Mouse (Mus musculus): ENCODE measurements around the gene Camk2d. TPM values are rescaled to one million over a fixed set of nuclear protein-coding genes. Genes with fewer than 3 reads are reported as not detected.

Camk2d gene
- polyA plus RNA-seq, 1 experiment from 2014 or later, result 42.6 TPM

DNA sequence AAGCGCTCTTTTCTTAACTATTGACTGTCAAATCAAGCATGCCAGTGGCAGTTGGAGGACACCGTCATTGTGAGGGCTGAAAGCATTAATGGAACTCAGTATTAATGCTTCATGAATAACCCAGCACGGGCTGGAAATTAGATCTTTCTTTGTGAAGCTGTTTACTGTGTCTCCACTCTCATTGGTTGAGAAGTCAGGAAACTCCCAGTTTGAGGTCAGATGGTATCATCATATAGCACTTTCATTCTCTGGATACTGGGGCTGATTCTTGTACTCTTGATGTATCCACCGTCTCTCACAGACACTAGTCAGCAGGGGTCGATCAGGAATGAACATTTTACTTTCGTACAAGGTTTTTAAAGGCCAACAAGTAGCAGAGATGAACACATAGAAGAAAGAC lies 54.6 kb downstream of the Camk2d start:
- H3K4me1 ChIP-seq (replicated peaks; ENCODE audit: control insufficient read depth, insufficient read depth, low read length), result no peaks in the 10 kb centered on the region
- no peak for ATAC-seq
- WGBS, result 83% methylated on average over 6 of the region's 6 CpGs
- no peaks in the 10 kb centered on the region for H3K9me3 ChIP-seq (ENCODE audit: control insufficient read depth)
- no peak overlapping the region for H3K27ac ChIP-seq (ENCODE audit: low read depth, low read length)
- no peak overlapping the region for H3K4me3 ChIP-seq (ENCODE audit: low read depth, low read length)
- no peaks in the 10 kb centered on the region for H3K27me3 ChIP-seq (replicated peaks; ENCODE audit: control insufficient read depth, insufficient read depth, low read length)
- H3K9ac ChIP-seq (ENCODE audit: low read depth, low read length), result no peak overlapping the region
- H3K36me3 ChIP-seq (ENCODE audit: control insufficient read depth, insufficient read depth), result no peaks in the 10 kb centered on the region
- TF ChIP-seq CTCF (IDR thresholded peaks at IDR 0.05; ENCODE audit: low read depth), result no peak
- H3K4me2 ChIP-seq (replicated peaks; ENCODE audit: low read depth), result no peak overlapping the region

DNA sequence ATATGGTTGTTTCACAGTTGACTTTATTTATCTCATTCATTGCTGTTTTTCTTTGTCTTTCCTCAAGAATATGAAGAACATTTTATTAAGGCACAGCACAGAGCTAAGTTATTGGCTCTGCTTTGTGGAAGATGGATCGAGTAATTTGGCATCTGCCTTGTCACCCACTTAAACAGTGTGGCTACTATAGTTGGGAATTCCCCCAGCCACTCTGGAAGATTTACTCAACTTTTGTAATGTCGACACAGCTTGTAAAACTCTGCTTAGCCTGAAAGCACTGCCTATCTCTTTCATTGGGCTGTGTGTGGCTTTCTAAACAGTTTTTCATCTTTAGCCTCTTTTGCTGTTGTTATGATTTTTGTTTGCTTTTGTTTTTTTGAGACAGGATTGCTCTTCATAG lies 56.3 kb downstream of the Camk2d start:
- no peak overlapping the region for H3K4me2 ChIP-seq (replicated peaks; ENCODE audit: low read depth)
- H3K27me3 ChIP-seq (replicated peaks; ENCODE audit: control insufficient read depth, insufficient read depth, low read length), result no peaks in the 10 kb centered on the region
- no peaks in the 10 kb centered on the region for H3K4me1 ChIP-seq (replicated peaks; ENCODE audit: control insufficient read depth, insufficient read depth, low read length)
- 42% methylated on average over 2 of the region's 2 CpGs for WGBS
- H3K9me3 ChIP-seq (ENCODE audit: control insufficient read depth), result no peaks in the 10 kb centered on the region
- H3K27ac ChIP-seq (ENCODE audit: low read depth, low read length), result no peak overlapping the region
- H3K36me3 ChIP-seq (ENCODE audit: control insufficient read depth, insufficient read depth), result no peaks in the 10 kb centered on the region
- H3K9ac ChIP-seq (ENCODE audit: low read depth, low read length), result no peak overlapping the region
- no peak overlapping the region for H3K4me3 ChIP-seq (ENCODE audit: low read depth, low read length)
- ATAC-seq, result no peak
- no peak for TF ChIP-seq CTCF (IDR thresholded peaks at IDR 0.05; ENCODE audit: low read depth)

DNA sequence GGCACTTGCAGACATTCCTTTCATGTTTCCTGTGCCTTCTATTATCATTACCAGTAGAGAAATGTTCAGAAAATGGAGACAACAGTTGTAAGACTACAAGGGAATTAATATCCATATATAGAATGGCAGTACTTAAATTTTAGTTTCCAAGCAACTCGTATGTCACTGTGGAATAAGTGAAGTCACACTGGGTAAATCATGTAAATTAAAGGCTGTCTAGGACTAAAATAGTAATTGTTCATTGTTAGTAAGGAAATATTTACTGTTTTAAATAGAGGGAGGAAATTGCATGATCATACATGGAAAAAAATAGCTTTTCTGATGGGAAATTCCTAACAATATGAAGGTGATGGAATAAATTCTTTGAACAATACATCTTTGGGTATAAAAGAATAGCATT lies 57.0 kb downstream of the Camk2d start:
- Histone ChIP-seq H3K9ac (ENCODE audit: low read depth, low read length) (no peak overlapping the region), H3K27me3 (replicated peaks; ENCODE audit: control insufficient read depth, insufficient read depth, low read length) (no peaks in the 10 kb centered on the region), H3K4me1 (replicated peaks; ENCODE audit: control insufficient read depth, insufficient read depth, low read length) (no peaks in the 10 kb centered on the region), H3K27ac (ENCODE audit: low read depth, low read length) (no peak overlapping the region), H3K4me2 (replicated peaks; ENCODE audit: low read depth) (no peak overlapping the region), H3K4me3 (ENCODE audit: low read depth, low read length) (no peak overlapping the region), H3K36me3 (ENCODE audit: control insufficient read depth, insufficient read depth) (no peaks in the 10 kb centered on the region), H3K9me3 (ENCODE audit: control insufficient read depth) (no peaks in the 10 kb centered on the region)
- TF ChIP-seq CTCF (IDR thresholded peaks at IDR 0.05; ENCODE audit: low read depth), result no peak
- WGBS, result 66% methylated on average over 1 of the region's 1 CpGs
- no peak for ATAC-seq

DNA sequence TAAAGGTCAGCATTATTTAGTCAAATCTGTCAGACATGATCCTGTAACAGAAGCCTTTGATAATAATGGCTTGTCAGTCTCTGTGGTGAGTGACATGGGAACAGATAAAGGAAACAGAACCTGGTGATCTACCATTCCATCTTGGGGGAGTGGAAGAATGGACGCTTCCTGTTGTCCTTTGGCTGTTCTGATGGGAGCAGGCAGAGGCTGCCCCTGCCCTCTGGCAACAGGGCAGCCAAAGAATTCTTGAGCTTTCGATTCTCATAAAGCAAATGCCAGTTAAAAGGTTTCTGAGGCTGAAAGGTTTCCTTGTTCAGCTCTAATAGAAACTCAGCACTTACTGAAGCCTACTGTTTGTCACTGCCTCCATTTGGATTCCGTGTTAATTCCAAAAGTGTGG lies 60.1 kb downstream of the Camk2d start:
- H3K27me3 ChIP-seq (replicated peaks; ENCODE audit: control insufficient read depth, insufficient read depth, low read length), result no peaks in the 10 kb centered on the region
- no peaks in the 10 kb centered on the region for H3K9me3 ChIP-seq (ENCODE audit: control insufficient read depth)
- 74% methylated on average over 3 of the region's 3 CpGs for WGBS
- H3K4me2 ChIP-seq (replicated peaks; ENCODE audit: low read depth), result no peak overlapping the region
- ATAC-seq, result no peak
- no peaks in the 10 kb centered on the region for H3K36me3 ChIP-seq (ENCODE audit: control insufficient read depth, insufficient read depth)
- H3K9ac ChIP-seq (ENCODE audit: low read depth, low read length), result no peak overlapping the region
- TF ChIP-seq CTCF (IDR thresholded peaks at IDR 0.05; ENCODE audit: low read depth), result no peak
- H3K4me1 ChIP-seq (replicated peaks; ENCODE audit: control insufficient read depth, insufficient read depth, low read length), result no peaks in the 10 kb centered on the region
- no peak overlapping the region for H3K4me3 ChIP-seq (ENCODE audit: low read depth, low read length)
- no peak overlapping the region for H3K27ac ChIP-seq (ENCODE audit: low read depth, low read length)

DNA sequence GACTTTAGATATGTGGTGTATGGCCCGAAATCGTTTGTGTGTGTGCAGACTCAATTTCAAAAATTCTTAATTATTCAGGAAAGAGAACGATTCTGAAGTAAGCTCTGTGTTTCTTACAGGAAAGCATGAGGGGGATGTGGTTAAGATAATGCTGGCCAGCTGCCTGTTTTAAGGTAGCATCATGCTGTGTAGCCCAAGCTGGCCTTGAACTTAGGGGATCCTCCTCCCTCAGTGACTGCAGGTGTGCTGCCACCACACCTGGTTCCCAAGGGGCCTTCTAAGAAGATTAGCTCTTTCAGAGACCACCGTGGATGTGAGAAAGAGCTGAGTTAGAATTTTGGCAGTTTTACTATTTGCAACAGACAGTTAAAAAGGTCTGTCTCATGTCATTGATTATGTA lies 61.8 kb downstream of the Camk2d start:
- Histone ChIP-seq H3K27ac (ENCODE audit: low read depth, low read length) (no peak overlapping the region), H3K4me3 (ENCODE audit: low read depth, low read length) (no peak overlapping the region), H3K9ac (ENCODE audit: low read depth, low read length) (no peak overlapping the region), H3K4me2 (replicated peaks; ENCODE audit: low read depth) (no peak overlapping the region), H3K9me3 (ENCODE audit: control insufficient read depth) (no peaks in the 10 kb centered on the region), H3K4me1 (replicated peaks; ENCODE audit: control insufficient read depth, insufficient read depth, low read length) (no peaks in the 10 kb centered on the region), H3K36me3 (ENCODE audit: control insufficient read depth, insufficient read depth) (no peaks in the 10 kb centered on the region), H3K27me3 (replicated peaks; ENCODE audit: control insufficient read depth, insufficient read depth, low read length) (no peaks in the 10 kb centered on the region)
- WGBS, result 68% methylated on average over 4 of the region's 4 CpGs
- no peak for TF ChIP-seq CTCF (IDR thresholded peaks at IDR 0.05; ENCODE audit: low read depth)
- ATAC-seq, result no peak

DNA sequence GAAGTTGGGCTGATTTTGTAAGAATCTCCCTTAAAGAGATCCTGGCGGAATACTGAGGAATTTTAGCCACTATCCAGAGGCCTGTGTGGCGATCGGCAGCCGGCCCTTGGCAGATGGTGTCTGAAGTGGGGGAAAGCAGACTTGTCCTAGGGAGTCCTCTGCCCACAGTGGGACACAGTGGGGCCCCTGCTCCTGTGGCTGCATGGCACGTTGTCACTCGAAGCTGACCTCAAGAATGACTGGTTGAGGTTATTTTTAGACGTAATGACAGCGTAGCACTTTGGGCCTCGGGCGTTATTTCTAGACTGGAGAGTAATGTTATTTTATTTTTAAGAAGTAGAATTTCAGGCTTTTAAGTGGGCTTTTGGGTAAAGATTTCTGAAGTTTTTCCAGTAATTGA lies 62.7 kb downstream of the Camk2d start:
- no peak overlapping the region for H3K4me3 ChIP-seq (ENCODE audit: low read depth, low read length)
- H3K4me2 ChIP-seq (replicated peaks; ENCODE audit: low read depth), result no peak overlapping the region
- no peaks in the 10 kb centered on the region for H3K9me3 ChIP-seq (ENCODE audit: control insufficient read depth)
- ATAC-seq, result no peak
- no peak overlapping the region for H3K9ac ChIP-seq (ENCODE audit: low read depth, low read length)
- H3K27ac ChIP-seq (ENCODE audit: low read depth, low read length), result no peak overlapping the region
- no peaks in the 10 kb centered on the region for H3K36me3 ChIP-seq (ENCODE audit: control insufficient read depth, insufficient read depth)
- WGBS, result 66% methylated on average over 10 of the region's 10 CpGs
- H3K27me3 ChIP-seq (replicated peaks; ENCODE audit: control insufficient read depth, insufficient read depth, low read length), result no peaks in the 10 kb centered on the region
- TF ChIP-seq CTCF (IDR thresholded peaks at IDR 0.05; ENCODE audit: low read depth), result no peak
- 0 out of 2 replicates have a peak, but pooled peaks cover 3% of the 10 kb centered on the region for H3K4me1 ChIP-seq (replicated peaks; ENCODE audit: control insufficient read depth, insufficient read depth, low read length)

DNA sequence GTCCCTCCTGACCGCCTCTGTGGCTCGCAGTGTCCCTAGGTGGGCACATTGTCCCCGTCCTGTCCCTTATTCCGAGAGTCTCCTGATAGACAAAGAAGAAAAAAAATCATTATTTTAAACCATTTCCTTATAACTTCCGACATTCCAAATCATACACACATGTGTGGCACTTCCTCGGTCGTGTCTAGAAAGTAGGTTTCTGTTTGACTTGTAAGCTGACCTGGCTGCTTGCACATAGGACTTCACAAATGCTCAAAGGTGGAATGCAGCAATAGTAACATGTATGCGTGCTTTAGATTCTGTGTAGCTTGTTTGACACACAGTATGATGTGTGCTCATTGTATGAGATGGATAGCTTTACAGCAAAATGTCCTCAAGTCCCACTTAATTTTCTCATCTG lies 63.1 kb downstream of the Camk2d start:
- 0 out of 2 replicates have a peak, but pooled peaks cover 3% of the 10 kb centered on the region for H3K4me1 ChIP-seq (replicated peaks; ENCODE audit: control insufficient read depth, insufficient read depth, low read length)
- TF ChIP-seq CTCF (IDR thresholded peaks at IDR 0.05; ENCODE audit: low read depth), result no peak
- H3K9me3 ChIP-seq (ENCODE audit: control insufficient read depth), result no peaks in the 10 kb centered on the region
- H3K4me2 ChIP-seq (replicated peaks; ENCODE audit: low read depth), result no peak overlapping the region
- ATAC-seq, result no peak
- no peak overlapping the region for H3K4me3 ChIP-seq (ENCODE audit: low read depth, low read length)
- no peak overlapping the region for H3K9ac ChIP-seq (ENCODE audit: low read depth, low read length)
- no peak overlapping the region for H3K27ac ChIP-seq (ENCODE audit: low read depth, low read length)
- no peaks in the 10 kb centered on the region for H3K27me3 ChIP-seq (replicated peaks; ENCODE audit: control insufficient read depth, insufficient read depth, low read length)
- H3K36me3 ChIP-seq (ENCODE audit: control insufficient read depth, insufficient read depth), result no peaks in the 10 kb centered on the region
- WGBS, result 65% methylated on average over 8 of the region's 8 CpGs

Data from intestine, postnatal 0 days (tissue).